Mouse (Mus musculus): ENCODE measurements around the gene Tlr2.

The Tlr2 gene

GRCm38 (mm10) chr3:83828145-83828611 is 13.4 kb downstream of the Tlr2 start:
- no peak for DNase-seq (ENCODE audit: low read depth)

DNA sequence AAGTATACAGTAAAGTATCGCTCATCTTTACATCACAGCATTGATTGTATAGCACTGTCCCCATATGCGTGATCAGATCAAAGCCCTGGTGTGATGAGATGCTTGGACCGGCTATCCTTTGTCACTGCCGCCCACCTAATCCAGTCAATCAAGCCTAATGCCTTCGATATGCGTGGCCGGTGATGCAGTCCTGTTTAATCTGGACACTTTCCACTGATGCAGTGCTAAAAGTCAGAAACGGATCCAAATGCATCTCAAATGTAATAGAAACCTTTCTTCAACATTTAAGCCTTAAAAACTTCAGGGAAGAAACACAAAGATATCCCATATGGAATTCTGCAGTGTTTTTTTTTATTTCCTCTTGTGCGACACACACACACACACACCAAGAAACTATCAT is 13.9 kb downstream of the Tlr2 start:
- DNase-seq (ENCODE audit: low read depth), result no peak

GRCm38 (mm10) chr3:83823774-83824173 is 17.8 kb downstream of the Tlr2 start:
- no peak for DNase-seq (ENCODE audit: low read depth)

- no peak for DNase-seq (ENCODE audit: low read depth)
These were observed 25.1 kb downstream of the Tlr2 start for GRCm38 (mm10) chr3:83816372-83816925.

DNA sequence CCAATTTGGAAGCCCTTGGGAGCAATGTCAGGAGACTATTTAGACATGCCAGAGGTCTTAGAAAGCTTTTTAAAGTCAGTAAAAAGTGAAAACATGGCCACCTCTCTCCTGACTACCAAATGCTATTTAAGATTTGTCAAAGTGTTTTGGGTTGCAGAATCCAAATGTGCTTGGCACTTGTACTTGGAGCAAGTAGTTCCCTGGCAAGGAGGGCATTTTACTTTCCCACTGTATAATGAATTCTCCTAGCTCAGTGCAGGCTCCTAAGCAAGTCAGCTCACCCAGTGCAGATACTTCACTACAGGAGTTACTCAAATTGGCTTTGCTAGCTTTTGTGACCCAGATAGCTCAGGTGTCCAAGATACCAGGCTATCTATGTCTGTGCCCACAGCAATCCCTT is 28.7 kb downstream of the Tlr2 start:
- no peak for DNase-seq (ENCODE audit: low read depth)

- no peak for DNase-seq (ENCODE audit: low read depth)
These were observed 29.6 kb downstream of the Tlr2 start for GRCm38 (mm10) chr3:83811987-83812386.

GRCm38 (mm10) chr3:83808483-83808882 is 33.1 kb downstream of the Tlr2 start:
- no peak for DNase-seq (ENCODE audit: low read depth)

- DNase-seq (ENCODE audit: low read depth), result no peak
These were observed 39.9 kb downstream of the Tlr2 start for GRCm38 (mm10) chr3:83801649-83802155.

DNA sequence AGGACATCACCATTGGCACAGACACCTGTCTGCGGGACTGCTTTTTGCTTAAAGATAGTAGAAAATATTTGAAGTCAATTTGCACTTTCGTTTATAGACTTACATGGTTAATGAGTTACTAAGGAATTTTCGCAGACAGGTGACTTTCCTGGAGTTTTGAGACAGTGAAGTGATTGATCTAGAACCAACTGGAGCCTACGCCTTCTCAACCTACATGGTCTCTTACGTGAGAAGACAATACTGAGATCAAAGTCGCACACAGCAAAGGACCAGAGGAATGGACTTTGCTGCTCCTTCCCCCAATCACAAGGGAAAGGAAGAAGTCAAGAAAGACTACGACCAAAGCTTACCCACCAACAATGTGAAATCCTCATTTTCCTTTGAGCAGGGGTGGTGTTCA is 42.1 kb downstream of the Tlr2 start:
- DNase-seq (ENCODE audit: low read depth), result no peak

- DNase-seq (ENCODE audit: low read depth), result peak; percentile 28
These were observed 43.7 kb downstream of the Tlr2 start for GRCm38 (mm10) chr3:83797828-83798227.

GRCm38 (mm10) chr3:83797098-83797497 is 44.5 kb downstream of the Tlr2 start:
- DNase-seq (ENCODE audit: low read depth), result no peak

DNA sequence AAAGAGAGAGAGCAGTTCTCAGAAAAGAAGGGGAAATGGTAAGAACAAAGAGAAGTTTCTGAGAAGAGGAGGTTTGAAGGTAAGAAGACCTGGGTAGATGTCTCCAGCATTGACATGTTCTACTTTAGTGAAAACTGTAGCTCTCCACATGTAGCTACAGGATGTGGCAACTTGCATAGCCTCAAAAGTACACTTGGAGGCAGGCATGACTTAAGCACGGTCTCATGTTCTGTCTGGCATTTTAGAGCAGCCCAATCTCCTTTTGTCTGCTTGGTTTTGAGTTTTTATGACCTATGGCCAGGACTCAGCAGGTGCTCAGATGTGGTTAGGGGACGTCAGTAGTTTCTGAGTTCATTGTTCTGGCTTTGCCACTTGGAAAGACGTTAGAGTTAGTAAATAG is 50.1 kb downstream of the Tlr2 start:
- no peak for DNase-seq (ENCODE audit: low read depth)

DNA sequence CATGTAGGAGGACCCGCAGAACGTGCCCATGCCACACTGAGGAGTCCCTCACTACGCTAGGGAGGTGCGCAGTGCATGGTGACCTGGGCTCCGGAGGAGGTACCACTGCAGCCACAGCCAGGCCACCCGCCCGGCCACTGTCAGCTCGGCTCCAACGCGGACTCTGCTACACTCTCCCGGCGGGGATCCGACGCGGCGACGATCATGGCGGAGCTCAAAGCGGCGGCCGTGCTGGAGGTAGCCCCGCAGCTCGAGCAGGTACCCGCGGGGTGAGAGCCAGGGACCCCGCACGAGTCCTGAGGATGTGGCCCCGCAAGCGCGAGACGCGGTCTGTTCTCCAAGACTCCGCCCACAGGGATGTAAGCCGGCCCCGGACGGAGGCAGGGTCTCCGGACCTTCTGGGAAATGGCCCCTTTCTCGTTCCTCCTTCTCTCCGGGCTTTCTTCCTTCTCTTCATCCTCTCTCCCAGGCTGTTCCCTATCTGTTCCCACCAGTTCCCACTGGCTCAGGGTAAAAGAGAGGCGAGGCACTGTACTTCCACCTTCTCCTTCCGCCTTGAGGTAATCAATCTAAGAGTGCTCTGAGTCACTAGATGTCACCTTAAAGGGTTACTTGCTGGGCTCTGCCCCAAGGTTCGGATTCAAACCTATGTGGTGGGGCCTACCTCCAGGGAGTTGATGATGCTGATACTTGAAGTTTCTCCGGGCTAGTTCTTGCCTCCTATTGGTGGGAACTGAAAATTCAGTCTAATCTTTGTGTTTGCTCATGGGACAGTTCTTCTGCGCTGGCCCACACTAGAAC is 51.7 kb downstream of the Tlr2 start:
- DNase-seq (ENCODE audit: low read depth), result no peak

GRCm38 (mm10) chr3:83787776-83788305 is 53.7 kb downstream of the Tlr2 start:
- no peak for DNase-seq (ENCODE audit: low read depth)

DNA sequence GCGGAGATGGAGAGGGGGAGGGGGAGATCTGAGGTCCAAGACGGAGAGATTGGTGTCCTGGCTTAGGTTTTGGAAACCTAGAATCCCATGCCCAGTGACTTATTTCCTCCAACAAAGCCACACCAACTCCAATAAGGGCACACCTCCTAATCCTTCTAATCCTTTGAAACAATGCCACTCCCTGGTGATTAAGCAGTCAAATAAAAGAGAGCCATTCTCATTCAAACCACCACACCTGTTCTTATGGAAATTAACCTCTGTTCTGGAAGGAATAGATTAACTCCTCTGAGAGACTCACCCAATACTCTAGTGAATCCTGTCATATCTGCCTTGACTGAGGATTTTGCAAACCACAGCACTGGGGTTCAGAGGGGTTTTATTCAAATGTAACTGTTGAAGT is 54.5 kb downstream of the Tlr2 start:
- DNase-seq (ENCODE audit: low read depth), result no peak

Measured in c-Kit-positive CD71-positive TER-119-negative erythroid progenitor cells, embryonic 14.5 days (primary cell).